Mouse (Mus musculus) granulocyte monocyte progenitor cell, adult 5-6 weeks (primary cell): ENCODE measurements around the gene Ube2d3. TPM values are rescaled to one million over a fixed set of nuclear protein-coding genes. Genes with fewer than 3 reads are reported as not detected.

Experiments used
- ATAC-seq: replicated peaks from 2 replicates; pipeline ENCODE4 v1.8.0; 2016; ENCODE audit warnings: mild to moderate bottlenecking, moderate TSS enrichment, inconsistent platforms; ENCODE audit not compliant: poor library complexity, severe bottlenecking
- total RNA-seq, 2 experiments: library from RNA; stranded (forward) in 1 of 2; stranded (reverse) in 1 of 2; fragments of 200-712, 200-1000 nt in 1 of 2; fragments of >200 nt in 1 of 2; fragmentation: Nextera tagmentation in 1 of 2; gene quantifications; 2 replicates each; pipeline ENCODE4 v1.2.3; 2014 to 2017

Gene Ube2d3
- total RNA-seq (2014; fragmentation: Nextera tagmentation) (413 and 488 TPM in 2 replicates), total RNA-seq (2017) (457 and 710 TPM in 2 replicates)

DNA sequence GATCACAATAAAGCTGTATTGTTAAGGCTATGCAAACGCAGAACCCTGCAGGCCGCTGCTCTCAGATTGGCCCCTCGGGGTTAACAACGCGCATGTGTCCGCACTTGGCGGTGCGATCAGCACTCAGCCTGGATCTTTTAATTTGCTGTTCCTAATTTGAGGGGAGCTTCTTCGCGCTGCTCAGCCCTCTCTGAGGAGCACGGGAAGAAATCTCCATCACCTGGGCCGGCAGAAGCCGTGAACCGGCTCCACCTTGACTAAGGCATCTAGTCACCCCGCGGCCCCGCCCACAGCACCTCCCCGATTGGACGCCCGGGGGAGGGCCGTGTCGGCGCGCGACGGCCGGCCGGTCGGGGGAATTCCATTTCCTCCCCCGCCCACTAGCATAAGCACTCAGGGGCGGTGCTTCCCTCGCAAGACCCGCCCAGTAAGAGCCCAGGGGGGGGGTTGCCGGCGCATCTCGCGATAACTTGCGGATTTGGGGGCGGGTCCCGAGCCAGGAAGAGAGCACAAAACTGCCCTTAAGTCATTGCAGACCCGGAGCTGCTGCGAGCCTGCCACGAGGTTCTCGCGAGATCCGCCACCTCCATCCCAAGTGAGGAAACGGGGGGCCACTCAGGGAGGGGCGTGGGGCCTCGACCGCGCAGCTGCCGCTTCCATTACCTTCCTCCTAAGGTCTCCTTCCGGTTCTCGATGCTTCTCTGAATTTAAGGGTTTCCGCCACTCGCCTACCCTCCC, at the start of gene Ube2d3:
TSS of gene Ube2d3 (plus strand) at position 392 of the 738 bp plus-strand sequence.
- peak; percentile 69 for ATAC-seq

DNA sequence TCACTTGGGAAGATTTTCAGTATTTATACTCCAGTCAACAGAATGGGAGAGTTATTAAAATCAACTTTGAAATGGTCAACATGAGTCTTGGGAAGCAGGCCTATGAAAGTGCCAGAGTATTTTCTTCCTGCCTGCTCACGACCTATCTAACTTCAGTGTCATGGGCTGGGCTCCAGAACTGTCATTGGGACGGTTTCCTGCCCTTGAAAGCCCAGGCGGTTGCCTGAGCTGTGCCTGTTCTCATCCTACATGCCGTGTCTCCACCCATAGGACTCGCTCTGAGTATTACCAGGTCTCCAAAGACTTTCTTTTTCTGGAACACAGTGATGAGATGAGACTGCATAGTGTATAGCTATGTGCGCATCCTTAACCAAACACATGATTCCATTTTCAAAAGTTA, 44.8 kb upstream of the Ube2d3 start:
- ATAC-seq: no peak

DNA sequence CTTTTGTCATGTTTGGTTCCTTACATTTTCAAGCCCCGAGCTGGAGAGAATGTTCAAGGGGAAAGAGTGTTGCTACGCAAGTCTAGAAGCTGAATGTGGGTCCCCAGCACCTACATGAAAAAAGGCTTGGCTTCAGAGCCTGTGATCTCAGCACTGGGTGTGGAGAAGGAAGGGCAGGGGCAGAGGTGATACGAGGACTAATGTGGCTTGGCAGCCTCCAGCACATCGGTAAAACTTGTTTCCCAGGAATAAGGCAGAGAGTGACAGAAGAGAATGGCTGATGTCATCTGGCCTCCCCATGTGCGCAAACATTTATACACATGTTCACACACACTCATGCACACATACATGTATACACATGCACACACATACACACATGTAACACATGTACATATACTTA, 42.9 kb upstream of the Ube2d3 start:
- ATAC-seq: no peak

DNA sequence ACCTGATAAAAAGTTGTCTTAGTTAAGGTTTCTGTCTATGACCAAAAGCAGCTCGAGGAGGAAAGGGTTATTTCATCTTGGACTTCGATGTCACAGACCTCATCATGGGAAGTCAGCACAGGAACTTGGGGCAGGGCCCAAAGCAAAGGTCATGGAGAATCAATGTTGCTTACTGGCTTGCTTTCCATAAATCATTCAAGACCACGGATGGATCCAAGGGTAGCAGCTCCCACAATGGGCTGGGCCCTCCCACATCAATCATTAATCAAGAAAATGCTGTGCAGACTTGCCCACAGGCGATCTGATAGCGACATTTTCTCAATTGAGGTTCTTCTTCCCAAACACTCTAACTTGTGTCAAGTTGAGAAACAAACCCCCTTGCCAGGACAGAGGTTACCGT, 41.9 kb upstream of the Ube2d3 start:
- ATAC-seq: no peak

DNA sequence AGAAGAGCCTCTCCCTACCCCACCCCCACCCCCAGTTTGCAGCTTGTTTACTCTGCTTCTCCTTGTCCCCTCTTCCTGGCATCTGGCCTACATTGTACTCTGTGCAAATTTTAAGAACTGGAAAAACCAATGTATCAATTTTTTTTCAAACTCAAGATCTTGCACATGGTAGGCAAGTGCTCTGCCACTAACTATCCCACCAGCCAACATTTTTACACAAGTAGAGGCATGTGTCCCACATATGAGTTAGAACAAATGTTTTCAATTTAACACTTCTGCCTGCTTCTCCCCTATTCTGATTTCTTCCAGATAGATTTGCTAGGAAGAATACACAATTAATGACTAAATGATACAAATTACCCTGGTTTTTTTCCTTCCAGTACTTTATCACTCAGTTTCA, 40.8 kb upstream of the Ube2d3 start:
- no peak for ATAC-seq

DNA sequence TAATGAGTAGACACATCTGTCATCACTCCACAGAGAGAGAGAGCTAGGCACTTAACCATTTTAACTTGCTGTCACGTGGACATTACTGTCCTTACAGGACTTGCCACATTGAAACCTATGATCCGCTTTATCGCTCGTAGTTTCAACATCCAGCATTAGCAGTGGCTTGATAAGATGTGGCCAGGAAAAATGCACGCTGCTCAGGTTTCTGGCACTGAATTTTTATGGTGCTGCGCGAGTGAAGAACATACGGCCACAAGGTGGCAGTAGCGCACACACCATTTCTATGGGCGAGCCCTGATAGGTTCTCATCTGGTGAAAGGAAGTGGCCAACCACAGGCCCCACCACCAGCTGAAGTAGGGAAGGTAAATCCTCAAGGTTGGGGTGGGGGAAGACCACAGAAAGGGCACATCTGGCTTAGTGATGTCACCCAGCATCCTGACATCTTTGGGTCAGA, 35.7 kb upstream of the Ube2d3 start:
- peak; percentile 98 for ATAC-seq

DNA sequence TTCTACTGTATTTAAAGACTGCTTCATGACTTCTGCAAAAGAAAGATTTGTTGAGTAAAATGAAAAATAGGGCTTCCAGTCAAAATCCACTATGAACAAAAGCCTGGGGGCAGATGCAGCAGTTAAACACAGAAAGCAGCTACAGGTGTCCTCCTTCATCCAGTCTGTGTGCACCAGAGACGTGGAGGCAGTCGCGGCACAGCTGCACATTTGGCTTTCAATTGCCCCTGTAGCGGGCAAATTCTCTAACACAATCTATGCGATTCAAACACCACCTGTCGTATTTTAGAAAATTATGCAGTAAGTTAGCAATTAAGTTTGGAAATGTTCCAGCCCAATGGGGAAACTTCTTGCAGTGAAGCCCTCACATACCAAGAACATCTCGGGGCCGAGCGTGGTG, 34.7 kb upstream of the Ube2d3 start:
- no peak for ATAC-seq

DNA sequence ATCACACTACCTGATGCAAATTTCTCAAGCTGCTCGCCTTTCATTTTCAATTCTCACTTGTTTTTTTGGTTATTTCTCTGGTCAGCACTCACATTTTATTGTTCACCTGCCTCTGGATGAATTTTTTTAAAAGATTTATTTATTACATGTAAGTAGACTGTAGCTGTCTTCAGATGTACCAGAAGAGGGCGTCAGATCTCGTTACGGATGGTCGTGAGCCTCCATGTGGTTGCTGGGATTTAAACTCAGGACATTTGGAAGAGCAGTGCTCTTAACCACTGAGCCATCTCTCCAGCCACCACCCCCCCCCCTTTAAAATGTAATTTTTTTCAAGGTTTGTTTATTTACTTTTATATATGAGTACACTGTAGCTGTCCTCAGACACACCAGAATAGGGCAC, 34.1 kb upstream of the Ube2d3 start:
- ATAC-seq: no peak

DNA sequence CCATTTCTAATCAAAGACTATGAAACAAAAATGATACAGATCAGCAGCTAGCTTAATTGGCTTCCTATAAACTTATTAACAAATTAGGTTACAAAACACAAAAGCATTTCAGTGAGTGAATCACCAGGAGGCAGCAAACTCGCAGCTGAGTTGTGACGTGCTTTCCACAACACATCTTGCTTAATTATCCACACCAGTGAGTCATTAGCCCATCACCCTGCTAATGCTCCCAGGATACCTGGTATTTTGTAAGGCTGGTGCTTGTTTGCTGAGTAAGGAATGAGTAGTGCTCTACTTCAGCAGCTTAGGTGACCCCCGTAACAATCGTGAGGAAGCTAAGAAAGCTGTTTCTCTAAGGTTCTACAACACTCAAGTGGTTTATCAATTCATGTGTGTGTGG, 33.4 kb upstream of the Ube2d3 start:
- ATAC-seq: peak; percentile 20; the same call in 1 of the 2 replicates

DNA sequence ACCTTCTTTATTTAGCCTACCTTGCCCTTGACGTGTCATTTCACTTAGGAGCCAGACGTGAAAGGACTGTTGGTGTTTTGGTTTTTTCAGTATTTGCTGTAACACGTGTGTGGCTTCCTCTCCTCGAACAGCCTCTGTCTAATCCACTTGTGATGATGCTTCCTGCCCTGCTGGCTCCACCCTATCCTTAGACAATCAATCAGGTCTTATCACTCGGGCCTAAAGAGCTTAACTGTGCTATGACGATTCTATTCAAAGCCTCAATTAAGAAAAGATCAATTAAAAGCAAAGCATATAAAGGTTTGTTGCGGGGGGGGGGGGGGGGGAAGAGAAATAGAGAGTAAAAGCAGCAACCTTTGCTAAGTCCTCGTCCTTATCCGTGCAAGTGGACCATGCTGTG, 30.6 kb upstream of the Ube2d3 start:
- no peak for ATAC-seq

DNA sequence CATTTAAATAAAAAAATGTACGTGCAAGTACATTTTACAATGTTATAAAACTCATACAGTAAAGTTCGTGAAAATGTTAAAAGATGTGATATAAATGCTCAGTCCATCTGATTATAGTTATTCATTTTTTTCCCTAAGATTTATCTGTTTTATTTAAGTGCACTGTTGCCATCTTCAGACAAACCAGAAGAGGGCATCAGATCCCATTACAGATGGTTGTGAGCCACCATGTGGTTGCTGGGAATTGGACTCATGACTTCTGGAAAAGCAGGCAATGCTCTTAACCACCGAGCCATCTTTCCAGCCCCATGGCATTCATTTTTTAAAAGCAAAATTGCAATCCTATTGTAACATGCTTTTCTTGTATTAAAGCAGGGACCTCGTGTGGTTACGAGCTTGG, 28.7 kb upstream of the Ube2d3 start:
- no peak for ATAC-seq

DNA sequence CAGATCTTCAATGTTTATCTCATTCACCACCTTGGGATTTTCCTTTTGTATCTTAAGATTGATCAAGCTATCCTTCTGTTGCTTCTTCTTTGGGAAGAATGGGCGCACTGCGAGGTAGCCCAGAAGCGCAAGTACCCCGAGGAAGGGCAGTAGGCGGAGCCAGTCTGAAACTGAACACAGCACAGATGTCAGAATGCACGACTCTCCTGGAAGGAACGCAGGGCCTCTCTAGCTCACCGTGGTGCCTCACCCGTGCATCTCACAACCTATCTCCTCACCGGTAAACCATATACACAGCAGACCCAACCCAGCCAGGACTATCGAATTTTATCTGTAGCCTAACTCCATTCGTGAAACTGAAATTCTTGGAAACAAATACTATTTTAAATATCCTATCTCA, 26.9 kb upstream of the Ube2d3 start:
- ATAC-seq: no peak

DNA sequence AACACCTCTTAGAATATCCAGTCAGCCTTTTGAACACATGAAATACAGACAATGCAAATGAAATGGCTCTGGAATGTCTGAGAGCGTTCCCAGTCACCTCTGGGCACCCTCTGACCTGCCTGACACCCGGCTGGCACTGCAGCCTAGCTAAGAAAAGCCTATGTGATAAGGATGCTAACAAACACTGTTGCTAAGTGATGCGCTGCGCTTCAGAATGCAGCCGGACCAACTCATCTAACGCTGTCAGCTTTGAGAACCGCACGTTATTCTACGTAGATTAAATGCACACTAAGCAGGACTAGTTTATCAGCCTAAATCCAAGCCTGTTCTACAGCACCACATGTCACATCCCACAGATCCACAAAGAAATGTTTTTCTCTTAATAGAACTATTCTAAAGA, 26.1 kb upstream of the Ube2d3 start:
- ATAC-seq: no peak

DNA sequence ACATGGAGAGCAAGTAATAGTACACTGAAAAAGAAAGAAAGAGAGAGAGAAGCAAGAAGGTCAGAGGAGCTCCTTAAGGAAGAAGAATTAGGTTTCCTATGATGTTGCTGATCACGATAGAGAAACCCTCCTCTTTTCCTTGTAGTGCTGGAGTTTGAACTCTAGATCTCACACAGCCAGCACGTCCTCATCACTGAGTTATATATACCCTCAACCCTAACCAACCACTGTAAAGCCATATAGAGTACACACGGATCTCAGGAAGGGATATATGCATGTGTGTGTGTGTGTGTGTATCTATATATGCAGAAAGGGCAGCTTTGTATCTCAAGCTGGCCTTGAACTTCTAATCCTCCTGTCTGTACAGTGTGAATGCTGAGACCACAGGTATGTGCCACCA, 20.7 kb upstream of the Ube2d3 start:
- no peak for ATAC-seq

DNA sequence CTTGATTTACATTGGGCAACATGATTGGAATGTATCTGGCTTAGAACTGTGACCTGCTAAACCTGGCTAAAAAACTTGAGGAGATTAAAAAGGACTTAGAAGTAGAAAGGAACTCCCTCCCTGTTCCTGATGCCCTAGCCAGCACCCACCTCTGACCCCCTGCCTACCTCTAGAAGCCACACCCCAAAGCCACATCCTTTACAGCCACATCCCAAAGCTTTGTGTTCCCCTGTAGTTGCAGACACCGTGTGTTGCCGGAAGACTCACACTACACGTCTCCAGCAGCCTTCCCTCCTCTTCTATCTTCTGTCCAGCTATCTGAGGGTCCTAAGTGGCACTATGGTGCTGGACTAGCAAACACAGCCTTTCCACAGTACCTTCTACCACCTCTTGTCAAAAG, 20.1 kb upstream of the Ube2d3 start:
- ATAC-seq: peak; percentile 31; the same call in 1 of the 2 replicates

DNA sequence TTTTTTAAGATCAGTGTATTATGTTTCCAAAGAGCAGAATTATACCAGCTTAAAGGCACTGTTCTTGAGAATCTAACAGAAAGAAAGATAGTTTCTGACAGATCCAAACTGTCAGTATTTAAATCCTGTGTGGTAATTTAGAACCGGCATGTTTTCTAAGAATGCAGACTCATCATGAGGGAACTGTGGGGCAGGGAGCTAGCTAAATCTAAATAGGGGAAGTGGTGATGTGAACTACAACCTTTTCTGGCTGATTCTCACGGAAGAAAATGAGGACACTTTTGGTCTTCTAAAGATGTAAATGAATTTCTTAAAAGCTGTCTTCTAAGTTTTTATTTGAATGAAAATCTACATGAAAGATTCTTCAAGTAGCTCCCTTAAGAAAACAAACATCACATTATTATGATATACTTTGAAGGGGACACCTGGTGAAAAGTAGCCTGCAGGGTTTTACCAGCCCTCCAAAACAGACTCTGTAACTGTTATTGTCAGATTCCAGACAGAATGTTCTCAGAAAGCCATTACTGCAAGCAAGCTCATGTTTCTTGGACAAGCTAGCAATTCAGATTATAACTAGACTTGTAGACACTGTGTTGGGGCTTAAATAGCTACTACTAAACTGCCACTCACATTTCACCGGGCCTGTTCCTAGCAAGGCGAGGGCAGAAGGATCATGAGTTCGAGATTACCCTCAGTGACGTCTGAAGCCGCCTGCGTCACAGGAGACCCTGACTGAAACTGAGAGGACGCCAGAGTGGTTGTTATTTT, 17.2 kb upstream of the Ube2d3 start:
- peak; percentile 63 for ATAC-seq

DNA sequence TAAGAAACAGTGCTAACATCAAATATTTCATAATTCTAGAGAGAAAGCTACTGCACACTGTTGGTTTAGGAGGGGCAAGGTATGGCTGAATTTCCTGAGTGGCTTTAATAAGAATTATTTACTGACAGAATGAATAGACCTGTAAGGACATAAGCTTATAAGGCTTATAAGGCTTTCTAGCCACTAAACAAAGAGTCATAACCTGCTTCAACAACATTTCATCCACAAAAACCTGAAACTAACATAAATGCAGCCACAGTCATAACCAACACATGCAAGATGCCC, 16.7 kb upstream of the Ube2d3 start:
- ATAC-seq: no peak

DNA sequence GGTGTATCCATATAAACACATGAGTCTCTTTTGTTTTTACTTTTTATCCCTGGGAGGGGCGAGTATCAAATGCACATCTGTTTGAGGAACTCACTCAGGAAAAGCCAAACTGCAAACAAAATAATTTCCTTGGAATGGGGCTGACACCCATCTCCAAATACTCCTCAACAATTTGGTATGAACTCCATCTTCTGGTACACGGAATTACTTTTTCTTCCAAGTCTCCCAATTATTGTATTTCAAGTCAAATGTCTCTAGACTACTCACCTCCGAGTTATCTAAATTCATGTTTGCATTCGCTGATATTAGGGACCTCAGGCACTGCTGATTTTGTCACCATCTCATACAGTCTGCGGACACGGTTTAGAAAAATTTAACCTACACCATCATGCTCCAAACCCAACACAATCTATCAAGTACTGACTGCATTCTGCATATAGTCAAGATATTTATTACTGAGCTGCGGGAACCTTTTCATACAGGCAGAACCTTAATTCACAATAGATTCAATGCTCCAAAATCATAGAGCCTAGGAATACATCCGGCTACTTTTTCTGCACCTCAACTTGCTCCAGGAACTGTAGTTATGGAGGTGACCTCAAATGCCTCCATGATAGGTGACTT, 15.6 kb upstream of the Ube2d3 start:
- ATAC-seq: no peak

DNA sequence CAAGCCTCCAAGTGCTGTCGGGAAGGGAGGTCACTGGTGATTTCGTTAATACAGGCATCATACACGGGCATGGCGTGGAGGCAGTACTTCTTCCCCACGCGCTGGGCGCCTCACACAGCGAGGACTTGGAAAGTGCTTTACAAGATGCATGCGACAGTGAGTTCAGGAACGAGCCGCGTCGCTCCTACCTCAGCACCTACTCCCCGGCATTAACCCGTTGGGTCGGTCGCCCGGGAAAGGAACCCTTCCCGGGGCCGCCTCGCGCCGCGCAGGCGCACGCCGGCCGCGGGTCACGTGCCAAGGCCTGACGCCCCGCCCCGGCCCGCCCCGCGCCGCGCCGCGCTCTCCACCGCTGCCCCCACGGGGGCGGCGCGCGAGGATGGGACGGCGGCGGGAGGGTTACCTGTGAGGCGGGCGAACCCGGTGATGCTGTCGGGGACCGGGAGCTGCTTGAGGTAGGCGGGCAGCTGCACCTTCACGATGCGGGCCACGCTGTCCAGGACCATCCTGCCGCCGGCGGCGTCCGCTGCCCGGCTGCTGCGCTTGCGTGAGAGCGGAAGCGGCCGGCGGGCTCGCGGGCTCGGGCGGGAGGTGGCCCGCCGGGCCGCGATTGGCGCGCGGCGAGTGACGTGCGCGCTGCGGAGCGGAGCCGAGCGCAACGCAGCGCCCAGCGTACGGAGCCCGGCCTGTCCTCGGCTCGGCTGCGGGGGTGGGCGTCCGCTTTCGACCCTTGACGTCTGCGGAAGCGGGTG, 14.9 kb upstream of the Ube2d3 start:
- peak; percentile 84 for ATAC-seq

DNA sequence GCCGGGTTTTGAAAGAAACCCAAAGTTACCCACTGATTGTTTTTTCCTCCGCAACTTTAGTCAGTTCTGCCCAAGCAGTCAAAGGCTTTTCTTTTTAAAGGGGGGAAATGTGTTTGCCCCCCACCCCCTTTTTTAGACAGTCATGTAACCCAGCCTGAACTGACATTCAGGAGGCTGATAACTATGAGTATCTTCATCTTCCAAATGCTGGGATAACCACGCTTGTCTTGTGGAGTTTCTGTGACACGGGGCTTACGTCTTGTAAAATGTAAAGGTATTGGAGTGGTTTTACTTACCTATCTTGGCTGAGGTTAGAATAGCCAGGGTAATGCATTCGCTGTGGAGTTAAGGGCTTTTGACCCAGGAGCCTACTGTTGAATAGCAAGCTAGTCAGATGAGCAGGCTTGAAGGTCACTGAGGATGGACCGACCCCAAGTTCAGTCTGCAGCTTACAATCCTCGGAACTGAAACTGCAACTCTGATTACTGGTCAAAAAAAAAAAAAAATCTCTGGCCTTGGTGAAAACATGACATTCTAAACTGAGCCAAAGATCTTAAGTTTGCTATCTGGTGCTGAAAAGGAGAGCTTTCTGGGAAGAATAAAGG, 14.2 kb upstream of the Ube2d3 start, which contains the start of gene Cisd2:
TSS of gene Cisd2 (minus strand) at position 318 of the 605 bp plus-strand sequence.
- no peak; the same call in 1 of the 2 replicates for ATAC-seq
